7 mouse cellular contexts compared by ENCODE assay signal in the genomic region with DNA sequence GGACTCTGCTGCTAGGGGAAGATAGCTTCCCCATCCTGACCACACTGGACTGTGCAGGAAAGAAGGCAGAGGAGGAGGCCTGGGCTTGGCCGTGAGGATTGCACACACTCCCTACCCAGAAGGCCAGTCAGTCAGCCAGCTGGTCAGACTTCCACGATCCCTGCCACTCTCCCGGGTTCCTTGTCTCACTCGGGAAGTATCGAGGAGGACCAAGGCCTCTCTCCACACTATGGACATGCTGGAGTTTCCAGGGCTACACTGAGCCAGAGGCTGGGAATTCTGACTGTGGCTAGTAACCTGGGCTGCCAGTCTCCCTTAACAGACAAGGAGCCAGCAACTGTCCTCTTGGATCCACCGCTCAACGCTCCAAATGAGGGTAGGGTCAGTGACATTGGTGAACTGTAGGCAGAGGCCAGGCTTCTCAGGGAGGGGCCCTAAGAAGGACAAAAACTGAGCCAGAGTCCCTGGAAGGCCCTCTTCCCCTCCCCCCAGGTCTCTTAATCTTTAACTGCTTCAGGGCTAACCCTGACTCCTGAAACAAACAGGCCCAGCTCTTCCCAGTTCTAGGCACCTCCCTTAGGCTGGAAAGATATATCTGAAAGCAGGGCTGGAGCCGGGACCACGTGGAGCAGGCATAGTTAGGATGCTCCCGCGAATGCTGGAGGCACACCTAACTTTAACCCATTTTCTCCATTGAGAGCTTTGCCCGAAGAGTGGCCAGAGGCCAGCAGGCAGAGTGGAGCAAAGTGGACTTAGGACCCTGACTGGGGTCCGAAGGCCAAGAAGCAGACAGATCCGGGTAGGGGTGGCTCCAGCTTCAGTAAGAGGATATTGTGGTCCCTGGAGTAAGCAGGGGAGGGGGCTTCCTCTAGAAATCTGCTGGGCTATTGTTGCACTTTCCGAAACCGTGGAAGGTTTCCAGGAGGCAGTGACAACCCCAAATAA. TPM values are rescaled to one million over a fixed set of nuclear protein-coding genes. Genes with fewer than 3 reads are reported as not detected.
DNase-seq lines count a peak whose midpoint lies in the region; ATAC-seq and TF ChIP-seq lines count a peak whose summit lies in the region.

No protein-coding gene starts in this region.

- no peaks in the 10 kb centered on the region for H3K9me3 ChIP-seq in E14TG2a.4 (ENCODE audit: low read length)
- H3K9me3 ChIP-seq in forebrain, postnatal 0 days (ENCODE audit: low read length), result no peaks in the 10 kb centered on the region
- no peaks in the 10 kb centered on the region for H3K9me3 ChIP-seq in stomach, embryonic 14.5 days (ENCODE audit: control insufficient read depth, low read depth, low read length)

- H3K27me3 ChIP-seq in E14TG2a.4 (ENCODE audit: insufficient read depth, low read length), result peaks cover 49% of the 10 kb centered on the region
- no peaks in the 10 kb centered on the region for H3K27me3 ChIP-seq in forebrain, postnatal 0 days (ENCODE audit: insufficient read depth, low read length)
- H3K27me3 ChIP-seq in stomach, embryonic 14.5 days (ENCODE audit: control insufficient read depth, insufficient read depth, low read length), result no peaks in the 10 kb centered on the region

- H3K9ac ChIP-seq in forebrain, postnatal 0 days, result peak overlapping the region; percentile 95
- H3K9ac ChIP-seq in stomach, embryonic 14.5 days (replicated peaks; ENCODE audit: low read depth, low read length), result peak overlapping the region; percentile 99

- no peak for ATAC-seq in forebrain, postnatal 0 days
- ATAC-seq in stomach, embryonic 14.5 days (ENCODE audit: insufficient number of reproducible peaks, insufficient read depth, low FRiP score, low read depth), result peak; percentile 54

- no peaks in the 10 kb centered on the region for H3K36me3 ChIP-seq in E14TG2a.4 (ENCODE audit: insufficient read depth, low read length)
- no peaks in the 10 kb centered on the region for H3K36me3 ChIP-seq in forebrain, postnatal 0 days (ENCODE audit: insufficient read depth)
- 0 out of 2 replicates have a peak, but pooled peaks cover 4% of the 10 kb centered on the region for H3K36me3 ChIP-seq in stomach, embryonic 14.5 days (ENCODE audit: control insufficient read depth, insufficient read depth, low read length)

- H3K4me2 ChIP-seq in forebrain, postnatal 0 days (ENCODE audit: low read depth), result peak overlapping the region; percentile 97
- peak overlapping the region; percentile 94 for H3K4me2 ChIP-seq in stomach, embryonic 14.5 days (replicated peaks; ENCODE audit: low read depth, low read length)

- peak overlapping the region; percentile 57 for H3K27ac ChIP-seq in forebrain, postnatal 0 days (ENCODE audit: low read depth, low read length)
- peak overlapping the region; percentile 97 for H3K27ac ChIP-seq in stomach, embryonic 14.5 days (ENCODE audit: low read length)

- peak overlapping the region; percentile 74 for H3K4me3 ChIP-seq in E14TG2a.4 (replicated peaks; ENCODE audit: low read length)
- H3K4me3 ChIP-seq in forebrain, postnatal 0 days (ENCODE audit: low read depth, low read length), result peak overlapping the region; percentile 92
- H3K4me3 ChIP-seq in lung, adult 2 months (replicated peaks; ENCODE audit: extremely low read depth, low read depth, low read length), result no peak overlapping the region
- H3K4me3 ChIP-seq in stomach, embryonic 14.5 days (ENCODE audit: low read depth, low read length), result peak overlapping the region; percentile 66

- peak; percentile 79 for DNase-seq in ZHBTc4 (ENCODE audit: low read depth, low spot score)
- peak; percentile 59 for DNase-seq in forebrain, postnatal 0 days
- DNase-seq in kidney, adult 11 months, result peak; percentile 97
- DNase-seq in lung, adult 2 months, result peak; percentile 53
- DNase-seq in left cerebral cortex, adult 11 months (ENCODE audit: low spot score), result no peak

- no peak for TF ChIP-seq CTCF in E14TG2a.4 (conservative IDR thresholded peaks at IDR 0.05; ENCODE audit: low read length)
- TF ChIP-seq CTCF in forebrain, postnatal 0 days (IDR thresholded peaks at IDR 0.05; ENCODE audit: low read depth), result no peak
- no peak for TF ChIP-seq CTCF in lung, adult 2 months (IDR thresholded peaks at IDR 0.05; ENCODE audit: insufficient read depth, low read length)

- TF ChIP-seq POLR2A in lung, adult 2 months (IDR thresholded peaks at IDR 0.05; ENCODE audit: borderline replicate concordance, extremely low read depth, low read depth, low read length), result 0 out of 2 replicates have a peak, but pooled peaks have one; percentile 5

- 12% methylated on average over 16 of the region's 16 CpGs for WGBS in forebrain, postnatal 0 days
- WGBS in lung, adult 2 months, result 33% methylated on average over 16 of the region's 16 CpGs
- 8% methylated on average over 16 of the region's 16 CpGs for WGBS in stomach, embryonic 14.5 days

- peaks cover 89% of the 10 kb centered on the region for H3K4me1 ChIP-seq in E14TG2a.4 (replicated peaks; ENCODE audit: low read depth, low read length)
- peaks cover 19% of the 10 kb centered on the region for H3K4me1 ChIP-seq in forebrain, postnatal 0 days (ENCODE audit: insufficient read depth)
- peaks cover 8% of the 10 kb centered on the region; the same call in 1 of the 2 replicates for H3K4me1 ChIP-seq in lung, adult 2 months (ENCODE audit: control insufficient read depth, insufficient read depth, low read length)
- H3K4me1 ChIP-seq in stomach, embryonic 14.5 days (ENCODE audit: control insufficient read depth, insufficient read depth, low read length), result peaks cover 49% of the 10 kb centered on the region

RNA-seq across cellular contexts. Expression of a gene that starts 33.5 kb away (rescaled TPM):
- 114 and 147 TPM in 2 replicates for total RNA-seq in forebrain, postnatal 0 days (2014; rRNA removed)
- 90.4 and 97.0 TPM in 2 replicates for polyA plus RNA-seq in forebrain, postnatal 0 days (2015; fragmentation: Nextera tagmentation; extraction: Ambion mirVana)
- 132 and 170 TPM in 2 replicates for polyA plus RNA-seq in lung, adult 2 months (2012; rRNA removed)
- polyA plus RNA-seq in stomach, embryonic 14.5 days (2014; fragmentation: Nextera tagmentation; extraction: Ambion mirVana), result 68.4 and 71.1 TPM in 2 replicates

RNA-seq across cellular contexts. Expression of a gene that starts 48.1 kb away (rescaled TPM):
- total RNA-seq in forebrain, postnatal 0 days (2014; rRNA removed), result 19.3 and 26.5 TPM in 2 replicates
- 3.9 and 6.5 TPM in 2 replicates for polyA plus RNA-seq in forebrain, postnatal 0 days (2015; fragmentation: Nextera tagmentation; extraction: Ambion mirVana)
- polyA plus RNA-seq in lung, adult 2 months (2012; rRNA removed), result 10.8 and 12.4 TPM in 2 replicates
- 12.2 and 13.4 TPM in 2 replicates for polyA plus RNA-seq in stomach, embryonic 14.5 days (2014; fragmentation: Nextera tagmentation; extraction: Ambion mirVana)
